Mouse (Mus musculus): Measurements from ENCODE around the gene Zfhx3. TPM values are rescaled to one million over a fixed set of nuclear protein-coding genes. Genes with fewer than 3 reads are reported as not detected.

Zfhx3 gene
- polyA plus RNA-seq, 1 experiment = 14.0 TPM

GRCm38 (mm10) chr8:108075176-108075575 is 132.7 kb downstream of the Zfhx3 start:
- TF ChIP-seq CTCF (IDR thresholded peaks at IDR 0.05; ENCODE audit: low read depth, low read length) (no peak), POLR2A (IDR thresholded peaks at IDR 0.05; ENCODE audit: insufficient read depth, low read length) (no peak), EP300 (IDR thresholded peaks at IDR 0.05; ENCODE audit: insufficient read depth, low read depth, low read length) (no peak)
- Histone ChIP-seq H3K27ac (ENCODE audit: insufficient read depth, low read length) (no peak overlapping the region), H3K27me3 (ENCODE audit: control insufficient read depth, insufficient read depth, low read length, poor library complexity, severe bottlenecking) (no peaks in the 10 kb centered on the region), H3K36me3 (ENCODE audit: control insufficient read depth, insufficient read depth, low read length, poor library complexity, severe bottlenecking) (no peaks in the 10 kb centered on the region), H3K4me3 (ENCODE audit: low read depth, low read length) (no peak overlapping the region), H3K9ac (ENCODE audit: low read depth, poor library complexity, severe bottlenecking) (no peak overlapping the region), H3K4me1 (ENCODE audit: control insufficient read depth, insufficient read depth, low read length) (no peaks in the 10 kb centered on the region), H3K9me3 (replicated peaks; ENCODE audit: control insufficient read depth, insufficient read depth, low read length, poor library complexity, severe bottlenecking) (no peaks in the 10 kb centered on the region)

DNA sequence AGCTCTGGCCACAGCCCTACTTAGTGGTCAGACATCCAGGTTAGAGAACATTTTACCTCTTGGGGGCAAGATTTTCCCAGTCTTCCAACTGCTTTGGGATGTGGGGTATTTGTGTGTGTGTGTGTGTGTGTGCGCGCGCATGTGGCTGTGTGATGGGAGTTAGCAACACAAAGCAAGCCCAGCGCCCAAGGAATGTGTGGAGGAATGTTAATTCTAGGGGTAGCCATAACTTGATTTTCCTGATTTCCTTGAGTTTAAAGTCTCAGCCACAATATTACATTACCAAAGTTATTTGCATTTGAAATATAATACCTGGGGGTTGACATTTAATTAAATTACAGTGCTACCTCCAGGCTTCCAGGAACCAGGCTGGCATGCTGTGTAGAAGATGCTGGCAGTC is 136.3 kb downstream of the Zfhx3 start:
- H3K36me3 ChIP-seq (ENCODE audit: control insufficient read depth, insufficient read depth, low read length, poor library complexity, severe bottlenecking) = no peaks in the 10 kb centered on the region
- no peak overlapping the region for H3K27ac ChIP-seq (ENCODE audit: insufficient read depth, low read length)
- H3K9me3 ChIP-seq (replicated peaks; ENCODE audit: control insufficient read depth, insufficient read depth, low read length, poor library complexity, severe bottlenecking) = no peaks in the 10 kb centered on the region
- TF ChIP-seq POLR2A (IDR thresholded peaks at IDR 0.05; ENCODE audit: insufficient read depth, low read length) (no peak), CTCF (IDR thresholded peaks at IDR 0.05; ENCODE audit: low read depth, low read length) (no peak), EP300 (IDR thresholded peaks at IDR 0.05; ENCODE audit: insufficient read depth, low read depth, low read length) (no peak)
- H3K9ac ChIP-seq (ENCODE audit: low read depth, poor library complexity, severe bottlenecking) = no peak overlapping the region
- no peaks in the 10 kb centered on the region for H3K4me1 ChIP-seq (ENCODE audit: control insufficient read depth, insufficient read depth, low read length)
- H3K27me3 ChIP-seq (ENCODE audit: control insufficient read depth, insufficient read depth, low read length, poor library complexity, severe bottlenecking) = no peaks in the 10 kb centered on the region
- H3K4me3 ChIP-seq (ENCODE audit: low read depth, low read length) = no peak overlapping the region

- H3K4me3 ChIP-seq (ENCODE audit: low read depth, low read length) = no peak overlapping the region
- TF ChIP-seq POLR2A (IDR thresholded peaks at IDR 0.05; ENCODE audit: insufficient read depth, low read length) = no peak
- TF ChIP-seq CTCF (IDR thresholded peaks at IDR 0.05; ENCODE audit: low read depth, low read length) = no peak
- TF ChIP-seq EP300 (IDR thresholded peaks at IDR 0.05; ENCODE audit: insufficient read depth, low read depth, low read length) = no peak
- H3K9me3 ChIP-seq (replicated peaks; ENCODE audit: control insufficient read depth, insufficient read depth, low read length, poor library complexity, severe bottlenecking) = 0 out of 2 replicates have a peak, but pooled peaks cover 2% of the 10 kb centered on the region
- no peaks in the 10 kb centered on the region for H3K36me3 ChIP-seq (ENCODE audit: control insufficient read depth, insufficient read depth, low read length, poor library complexity, severe bottlenecking)
- H3K4me1 ChIP-seq (ENCODE audit: control insufficient read depth, insufficient read depth, low read length) = peaks cover 2% of the 10 kb centered on the region
- H3K27ac ChIP-seq (ENCODE audit: insufficient read depth, low read length) = no peak overlapping the region
- H3K9ac ChIP-seq (ENCODE audit: low read depth, poor library complexity, severe bottlenecking) = no peak overlapping the region
- no peaks in the 10 kb centered on the region; the same call in 1 of the 2 replicates for H3K27me3 ChIP-seq (ENCODE audit: control insufficient read depth, insufficient read depth, low read length, poor library complexity, severe bottlenecking)
Measured at GRCm38 (mm10) chr8:108086913-108087312, 144.5 kb downstream of the Zfhx3 start.

DNA sequence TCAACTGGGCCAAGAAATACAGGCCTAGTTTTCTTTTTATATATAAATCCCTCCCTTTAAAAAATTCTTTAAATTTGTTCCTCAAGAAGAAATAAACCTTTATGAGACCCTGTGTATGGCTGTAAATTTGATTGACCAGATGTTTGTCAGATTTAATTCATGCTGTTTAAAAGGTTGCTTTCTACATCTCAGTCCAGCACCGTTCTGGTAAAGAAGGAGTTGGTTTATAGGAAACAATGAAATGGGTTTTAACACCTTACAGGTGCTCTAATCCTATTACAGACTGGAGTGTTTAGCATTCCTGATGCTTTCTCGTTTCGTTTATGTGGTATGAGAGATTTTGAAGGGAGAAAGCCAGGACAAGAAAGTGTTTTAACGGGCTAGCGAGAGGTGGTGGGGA is 147.2 kb downstream of the Zfhx3 start:
- Histone ChIP-seq H3K9me3 (replicated peaks; ENCODE audit: control insufficient read depth, insufficient read depth, low read length, poor library complexity, severe bottlenecking) (0 out of 2 replicates have a peak, but pooled peaks cover 3% of the 10 kb centered on the region), H3K9ac (ENCODE audit: low read depth, poor library complexity, severe bottlenecking) (no peak overlapping the region), H3K4me3 (ENCODE audit: low read depth, low read length) (no peak overlapping the region), H3K36me3 (ENCODE audit: control insufficient read depth, insufficient read depth, low read length, poor library complexity, severe bottlenecking) (no peaks in the 10 kb centered on the region), H3K27me3 (ENCODE audit: control insufficient read depth, insufficient read depth, low read length, poor library complexity, severe bottlenecking) (no peaks in the 10 kb centered on the region; the same call in 1 of the 2 replicates), H3K27ac (ENCODE audit: insufficient read depth, low read length) (no peak overlapping the region), H3K4me1 (ENCODE audit: control insufficient read depth, insufficient read depth, low read length) (peaks cover 2% of the 10 kb centered on the region)
- no peak for TF ChIP-seq CTCF (IDR thresholded peaks at IDR 0.05; ENCODE audit: low read depth, low read length)
- TF ChIP-seq POLR2A (IDR thresholded peaks at IDR 0.05; ENCODE audit: insufficient read depth, low read length) = no peak
- TF ChIP-seq EP300 (IDR thresholded peaks at IDR 0.05; ENCODE audit: insufficient read depth, low read depth, low read length) = no peak

DNA sequence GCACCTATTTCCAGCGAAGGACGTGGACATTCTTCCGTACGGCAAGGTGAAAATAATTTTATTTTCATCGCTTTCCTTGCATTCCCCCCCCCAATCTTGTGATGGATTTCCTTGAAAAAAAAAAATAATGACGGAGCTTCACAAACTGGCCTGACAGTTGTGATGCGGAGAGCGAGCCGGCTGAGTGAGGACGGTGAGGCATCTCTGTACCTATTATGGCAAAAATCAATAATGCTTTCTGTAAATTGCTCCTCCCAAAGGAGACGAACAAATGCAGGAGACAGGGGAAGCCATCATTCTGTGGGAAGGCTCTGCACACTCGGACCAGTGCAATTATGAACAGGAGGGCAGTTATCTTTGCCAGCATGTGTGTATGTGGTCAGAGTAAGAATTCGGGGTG is 156.2 kb downstream of the Zfhx3 start:
- Histone ChIP-seq H3K36me3 (ENCODE audit: control insufficient read depth, insufficient read depth, low read length, poor library complexity, severe bottlenecking) (no peaks in the 10 kb centered on the region), H3K4me1 (ENCODE audit: control insufficient read depth, insufficient read depth, low read length) (no peaks in the 10 kb centered on the region), H3K27ac (ENCODE audit: insufficient read depth, low read length) (no peak overlapping the region), H3K27me3 (ENCODE audit: control insufficient read depth, insufficient read depth, low read length, poor library complexity, severe bottlenecking) (no peaks in the 10 kb centered on the region; the same call in 1 of the 2 replicates), H3K4me3 (ENCODE audit: low read depth, low read length) (no peak overlapping the region), H3K9ac (ENCODE audit: low read depth, poor library complexity, severe bottlenecking) (no peak overlapping the region), H3K9me3 (replicated peaks; ENCODE audit: control insufficient read depth, insufficient read depth, low read length, poor library complexity, severe bottlenecking) (no peaks in the 10 kb centered on the region)
- TF ChIP-seq CTCF (IDR thresholded peaks at IDR 0.05; ENCODE audit: low read depth, low read length) (no peak), POLR2A (IDR thresholded peaks at IDR 0.05; ENCODE audit: insufficient read depth, low read length) (no peak), EP300 (IDR thresholded peaks at IDR 0.05; ENCODE audit: insufficient read depth, low read depth, low read length) (no peak)

DNA sequence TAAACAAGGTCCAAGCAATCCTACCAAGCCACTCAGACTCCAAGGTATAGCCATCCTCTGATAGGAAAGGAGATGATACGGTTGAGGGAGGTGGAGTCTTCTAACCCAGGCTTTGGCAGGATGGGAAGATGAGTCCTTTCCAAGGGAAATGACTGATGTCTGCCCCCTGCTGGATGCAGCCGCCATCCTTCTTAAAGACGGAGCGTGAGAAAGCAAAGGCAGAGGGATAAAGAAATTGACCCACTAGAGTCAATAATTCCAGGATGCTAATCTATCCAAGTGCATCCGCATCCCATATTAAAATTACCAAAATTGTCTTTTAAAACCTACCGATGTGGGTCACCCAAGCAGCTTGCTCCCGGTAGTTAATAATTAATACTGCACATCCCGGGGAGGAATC is 158.7 kb downstream of the Zfhx3 start:
- Histone ChIP-seq H3K27ac (ENCODE audit: insufficient read depth, low read length) (no peak overlapping the region), H3K4me1 (ENCODE audit: control insufficient read depth, insufficient read depth, low read length) (no peaks in the 10 kb centered on the region), H3K9ac (ENCODE audit: low read depth, poor library complexity, severe bottlenecking) (no peak overlapping the region), H3K36me3 (ENCODE audit: control insufficient read depth, insufficient read depth, low read length, poor library complexity, severe bottlenecking) (no peaks in the 10 kb centered on the region), H3K9me3 (replicated peaks; ENCODE audit: control insufficient read depth, insufficient read depth, low read length, poor library complexity, severe bottlenecking) (no peaks in the 10 kb centered on the region), H3K4me3 (ENCODE audit: low read depth, low read length) (no peak overlapping the region), H3K27me3 (ENCODE audit: control insufficient read depth, insufficient read depth, low read length, poor library complexity, severe bottlenecking) (no peaks in the 10 kb centered on the region; the same call in 1 of the 2 replicates)
- TF ChIP-seq CTCF (IDR thresholded peaks at IDR 0.05; ENCODE audit: low read depth, low read length) (peak; percentile 56), POLR2A (IDR thresholded peaks at IDR 0.05; ENCODE audit: insufficient read depth, low read length) (no peak)
